Mouse (Mus musculus) ES-E14 (cell line): ENCODE measurements around the gene Scaf8. TPM values are rescaled to one million over a fixed set of nuclear protein-coding genes. Genes with fewer than 3 reads are reported as not detected.

Experiments
- DNase-seq: peaks from one replicate; pipeline ENCODE4 v3.0.0-alpha.2; 2013; ENCODE audit warnings: low read depth, low spot score
- H3K27ac ChIP-seq: 2 replicates; pipeline ENCODE4 v1.5.1; 2012; ENCODE audit warnings: low read depth, mild to moderate bottlenecking, low read length, moderate library complexity, mixed read lengths; ENCODE audit not compliant: poor library complexity, insufficient read depth, severe bottlenecking
- H3K36me3 ChIP-seq: 2 replicates; pipeline ENCODE4 v1.6.1; 2012; ENCODE audit warnings: mild to moderate bottlenecking, low read length, moderate library complexity, mixed read lengths; ENCODE audit not compliant: control insufficient read depth, poor library complexity, insufficient read depth, severe bottlenecking
- H3K4me1 ChIP-seq, 2 experiments: fragments of 150-350 bp in 1 of 2; sonication (generic) in 1 of 2; 2 replicates each; pipeline ENCODE4 v1.6.1; 2012; ENCODE audit warnings: low read length in 2 of 2, mild to moderate bottlenecking in 1 of 2, mixed read lengths in 1 of 2; ENCODE audit not compliant: control insufficient read depth in 2 of 2, insufficient read depth in 2 of 2, poor library complexity in 1 of 2
- H3K4me3 ChIP-seq, 2 experiments: fragments of 150-350 bp in 1 of 2; sonication (generic) in 1 of 2; 2 replicates each; pipeline ENCODE4 v1.5.1; 2012; ENCODE audit warnings: low read length in 2 of 2, low read depth in 1 of 2, mild to moderate bottlenecking in 1 of 2, mixed read lengths in 1 of 2; ENCODE audit not compliant: insufficient read depth in 1 of 2, poor library complexity in 1 of 2, severe bottlenecking in 1 of 2
- H3K9ac ChIP-seq: 2 replicates; pipeline ENCODE4 v1.6.1; 2012; ENCODE audit warnings: low read depth, mild to moderate bottlenecking, low read length, mixed read lengths; ENCODE audit not compliant: poor library complexity, insufficient read depth, severe bottlenecking
- H3K9me3 ChIP-seq: fragments of 150-350 bp; sonication (generic); 2 replicates; pipeline ENCODE4 v1.6.1; 2012; ENCODE audit warnings: low read depth, mild to moderate bottlenecking, low read length; ENCODE audit not compliant: control insufficient read depth, insufficient read depth
- CHD2 ChIP-seq: IDR thresholded peaks from 2 replicates; pipeline ENCODE4 v1.6.1; 2014; ENCODE audit warnings: mild to moderate bottlenecking, low read depth, low read length, inconsistent platforms
- HCFC1 ChIP-seq: IDR thresholded peaks from 2 replicates; pipeline ENCODE4 v1.6.1; 2012; ENCODE audit warnings: low read length, inconsistent platforms, borderline replicate concordance; ENCODE audit not compliant: insufficient read depth
- MAFK ChIP-seq: IDR thresholded peaks from 2 replicates; pipeline ENCODE4 v1.6.1; 2014; ENCODE audit warnings: mild to moderate bottlenecking, low read depth, low read length, inconsistent platforms; ENCODE audit not compliant: insufficient read depth
- ZC3H11A ChIP-seq: IDR thresholded peaks from 2 replicates; pipeline ENCODE4 v1.6.1; 2012; ENCODE audit warnings: low read depth, mild to moderate bottlenecking, inconsistent platforms, low read length, borderline replicate concordance
- ZNF384 ChIP-seq: IDR thresholded peaks from 2 replicates; pipeline ENCODE4 v1.6.1; 2012; ENCODE audit warnings: low read depth, low read length, inconsistent platforms
- in situ Hi-C, 2 experiments: fragments of 600-800 bp; cut with MboI; formaldehyde crosslinking; loops; one replicate each; pipeline ENCODE4 v1.15.1; 2025; ENCODE audit warnings: low sequenced_read_pairs in 2 of 2, inconsistent platforms in 1 of 2; ENCODE audit not compliant: unreplicated experiment in 2 of 2
- total RNA-seq: library from RNA; depleted of rRNA; stranded (reverse); fragments of 300-350 nt; gene quantifications from 2 replicates; pipeline ENCODE4 v1.2.3, GENCODE M21; 2012

Scaf8 gene
- total RNA-seq, 1 experiment = 57.1 TPM

DNA sequence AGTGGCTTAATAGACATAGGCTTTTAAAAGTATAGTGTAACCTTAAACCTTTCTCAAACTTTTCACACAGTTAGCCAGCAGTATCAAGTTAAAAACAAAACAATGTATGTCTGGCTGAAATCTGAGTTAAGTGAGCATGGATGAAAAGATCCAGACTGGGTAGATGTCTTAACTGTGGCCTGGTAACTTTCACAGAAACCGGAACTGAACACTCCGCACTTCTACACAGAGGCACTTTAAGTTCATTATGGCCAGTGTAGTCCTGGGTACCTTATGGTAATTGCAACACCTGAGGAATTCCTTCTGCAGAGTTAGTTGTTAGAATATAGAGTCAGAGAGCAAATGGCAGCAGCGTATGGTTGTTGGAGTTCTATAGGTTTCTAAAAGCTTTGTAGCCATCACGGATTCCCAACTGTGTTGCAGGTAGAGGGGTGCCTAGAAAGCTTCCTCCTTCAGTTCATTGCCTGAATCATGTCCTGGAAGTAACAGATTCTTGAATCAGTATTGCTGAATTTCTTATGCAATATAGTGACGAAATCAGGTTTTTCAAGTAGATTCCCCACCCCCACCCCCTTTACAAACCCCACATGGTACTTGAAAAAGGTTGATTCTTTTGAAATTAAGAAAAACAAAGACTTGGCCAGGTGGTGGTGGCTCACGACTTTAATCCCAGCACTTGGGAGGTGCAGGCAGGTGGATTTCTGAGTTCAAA is 92.9 kb downstream of the Scaf8 start:
- TF ChIP-seq ZC3H11A = no peak
- TF ChIP-seq CHD2 = no peak
- TF ChIP-seq MAFK = no peak
- TF ChIP-seq ZNF384 = no peak
- no peak for TF ChIP-seq HCFC1
- no peak for DNase-seq
- in situ Hi-C loops = no loop called here
- Histone ChIP-seq H3K27ac (no peak overlapping the region), H3K36me3 (no peaks in the 10 kb centered on the region; the same call in 1 of the 2 replicates), H3K9me3 (no peaks in the 10 kb centered on the region), H3K9ac (no peak overlapping the region), H3K4me1 (0 out of 4 replicates have a peak, but pooled peaks cover 0 to 2% of the 10 kb centered on the region in 2 experiments), H3K4me3 (no peak overlapping the region)

- Histone ChIP-seq H3K27ac (no peak overlapping the region), H3K4me3 (no peak overlapping the region), H3K9me3 (no peaks in the 10 kb centered on the region), H3K4me1 (peaks cover 0 to 3% of the 10 kb centered on the region in 2 experiments; a peak in 1 of 4 replicates), H3K9ac (no peak overlapping the region), H3K36me3 (no peaks in the 10 kb centered on the region; the same call in 1 of the 2 replicates)
- TF ChIP-seq CHD2 (no peak), ZNF384 (no peak), MAFK (no peak), HCFC1 (no peak), ZC3H11A (no peak)
- in situ Hi-C loops = no loop called here
- no peak for DNase-seq
Observed at GRCm38 (mm10) chr17:3208471-3208870, 93.7 kb downstream of the Scaf8 start.

DNA sequence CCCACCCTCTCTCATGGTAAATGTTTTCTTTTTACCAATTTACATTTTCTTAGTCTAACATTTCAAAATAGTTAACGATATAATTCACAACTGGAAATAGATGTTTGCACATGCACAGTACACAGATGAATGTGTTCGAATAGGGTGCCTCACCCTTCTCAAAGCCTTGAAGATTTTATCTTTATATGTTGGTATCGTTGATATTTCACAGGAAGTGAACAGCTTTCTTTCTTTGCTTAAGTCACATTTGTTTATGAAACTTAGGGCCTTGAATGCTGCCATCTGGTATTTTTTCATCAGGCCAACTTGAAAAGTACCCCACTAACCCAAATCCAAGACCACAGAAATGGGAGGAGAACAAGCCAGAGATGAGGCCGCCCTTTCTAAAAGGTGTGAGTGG is 94.8 kb downstream of the Scaf8 start:
- Histone ChIP-seq H3K9ac (no peak overlapping the region), H3K4me3 (no peak overlapping the region), H3K27ac (no peak overlapping the region), H3K9me3 (no peaks in the 10 kb centered on the region), H3K4me1 (peaks cover 0 to 4% of the 10 kb centered on the region in 2 experiments; a peak in 2 of 4 replicates), H3K36me3 (no peaks in the 10 kb centered on the region; the same call in 1 of the 2 replicates)
- no peak for DNase-seq
- in situ Hi-C loops = no loop called here
- TF ChIP-seq MAFK (no peak), ZNF384 (no peak), HCFC1 (no peak), ZC3H11A (no peak), CHD2 (no peak)

GRCm38 (mm10) chr17:3210134-3210533 is 95.4 kb downstream of the Scaf8 start:
- H3K9me3 ChIP-seq = no peaks in the 10 kb centered on the region
- H3K27ac ChIP-seq = no peak overlapping the region
- no peaks in the 10 kb centered on the region; the same call in 1 of the 2 replicates for H3K36me3 ChIP-seq
- in situ Hi-C loops = no loop called here
- no peak for DNase-seq
- H3K4me1 ChIP-seq = peaks cover 0 to 7% of the 10 kb centered on the region in 2 experiments; a peak in 3 of 4 replicates
- no peak overlapping the region for H3K9ac ChIP-seq
- H3K4me3 ChIP-seq = no peak overlapping the region
- TF ChIP-seq HCFC1 (no peak), ZC3H11A (no peak), CHD2 (no peak), ZNF384 (no peak), MAFK (no peak)
